Mouse (Mus musculus) limb, embryonic 13.5 days (tissue): Measurements from ENCODE around the gene Bcl2l11. TPM values are rescaled to one million over a fixed set of nuclear protein-coding genes. Genes with fewer than 3 reads are reported as not detected.
"Not testable (repeated sequence)": the region's sequence is repeated elsewhere in the genome, so short reads cannot be mapped to it uniquely, and the experiment has no call there.

Source experiments
- ATAC-seq: fragments of 200-750 bp; cut with Nextera tagmentation; 2 replicates; pipeline ENCODE4 v1.8.0; 2017; ENCODE audit warnings: low read depth, moderate number of reproducible peaks, moderate TSS enrichment; ENCODE audit not compliant: low FRiP score
- H3K27ac ChIP-seq: fragments of 300-500 bp; sonication (generic); 2 replicates; pipeline ENCODE4 v1.5.1; 2015; ENCODE audit warnings: inconsistent platforms, mild to moderate bottlenecking, moderate library complexity
- H3K27me3 ChIP-seq: fragments of 300-500 bp; sonication (generic); 2 replicates; pipeline ENCODE4 v1.6.1; 2015; ENCODE audit warnings: mild to moderate bottlenecking, inconsistent platforms
- H3K36me3 ChIP-seq: fragments of 300-500 bp; sonication (generic); 2 replicates; pipeline ENCODE4 v1.6.1; 2015; ENCODE audit warnings: inconsistent platforms, mild to moderate bottlenecking, moderate library complexity
- H3K4me1 ChIP-seq: fragments of 300-500 bp; sonication (generic); 2 replicates; pipeline ENCODE4 v1.6.1; 2015; ENCODE audit warnings: inconsistent platforms
- H3K4me2 ChIP-seq: fragments of 300-500 bp; sonication (generic); replicated peaks from 2 replicates; pipeline ENCODE4 v1.6.1; 2015; ENCODE audit warnings: inconsistent platforms, mild to moderate bottlenecking, moderate library complexity
- H3K4me3 ChIP-seq: fragments of 300-500 bp; sonication (generic); 2 replicates; pipeline ENCODE4 v1.5.1; 2015; ENCODE audit warnings: moderate library complexity, mild to moderate bottlenecking, inconsistent platforms
- H3K9ac ChIP-seq: fragments of 300-500 bp; sonication (generic); 2 replicates; pipeline ENCODE4 v1.6.1; 2015; ENCODE audit warnings: mild to moderate bottlenecking, inconsistent platforms
- H3K9me3 ChIP-seq: fragments of 300-500 bp; sonication (generic); 2 replicates; pipeline ENCODE4 v1.6.1; 2016; ENCODE audit warnings: inconsistent platforms
- WGBS: fragments of 180-500 bp; shearing (Covaris S2); methylation state at CpG from one replicate; pipeline ENCODE4 v1.1.7; 2015; 5-methylcytosine and 5-hydroxymethylcytosine counted together
- polyA plus RNA-seq: library from polyadenylated mRNA; unstranded; fragments of >200 nt; fragmentation: Nextera tagmentation; extraction: Ambion mirVana; gene quantifications from 2 replicates; pipeline ENCODE4 v1.2.1, GENCODE M21; 2015

The Bcl2l11 gene
- polyA plus RNA-seq, 1 experiment from 2014 or later: 27.8 TPM

GRCm38 (mm10) chr2:128091431-128092369 lies 34.1 kb upstream of the Bcl2l11 start:
- no peak overlapping the region for H3K9ac ChIP-seq
- H3K4me1 ChIP-seq: peaks cover 3% of the 10 kb centered on the region
- H3K27ac ChIP-seq: no peak overlapping the region
- no peaks in the 10 kb centered on the region for H3K9me3 ChIP-seq
- no peaks in the 10 kb centered on the region for H3K27me3 ChIP-seq
- H3K36me3 ChIP-seq: no peaks in the 10 kb centered on the region
- no peak for ATAC-seq
- H3K4me2 ChIP-seq: no peak overlapping the region
- 85% methylated on average over 11 of the region's 11 CpGs for WGBS
- H3K4me3 ChIP-seq: no peak overlapping the region

GRCm38 (mm10) chr2:128092451-128092850 lies 33.4 kb upstream of the Bcl2l11 start:
- H3K27ac ChIP-seq: no peak overlapping the region
- H3K27me3 ChIP-seq: no peaks in the 10 kb centered on the region
- no peak for ATAC-seq
- WGBS: 88% methylated on average over 2 of the region's 2 CpGs
- H3K36me3 ChIP-seq: no peaks in the 10 kb centered on the region
- H3K4me3 ChIP-seq: no peak overlapping the region
- H3K4me1 ChIP-seq: no peaks in the 10 kb centered on the region
- H3K9me3 ChIP-seq: no peaks in the 10 kb centered on the region
- no peak overlapping the region for H3K4me2 ChIP-seq
- H3K9ac ChIP-seq: no peak overlapping the region

GRCm38 (mm10) chr2:128094196-128094595 lies 31.6 kb upstream of the Bcl2l11 start:
- Histone ChIP-seq H3K4me1 (no peaks in the 10 kb centered on the region), H3K9me3 (no peaks in the 10 kb centered on the region), H3K36me3 (no peaks in the 10 kb centered on the region), H3K27me3 (no peaks in the 10 kb centered on the region), H3K4me3 (no peak overlapping the region), H3K9ac (no peak overlapping the region), H3K27ac (no peak overlapping the region), H3K4me2 (no peak overlapping the region)
- WGBS: 77% methylated on average over 5 of the region's 5 CpGs
- no peak for ATAC-seq

- Histone ChIP-seq H3K4me1 (no peaks in the 10 kb centered on the region), H3K9ac (no peak overlapping the region), H3K27ac (no peak overlapping the region), H3K9me3 (no peaks in the 10 kb centered on the region), H3K4me2 (no peak overlapping the region), H3K4me3 (no peak overlapping the region), H3K27me3 (no peaks in the 10 kb centered on the region), H3K36me3 (no peaks in the 10 kb centered on the region)
- ATAC-seq: no peak
- WGBS: 36% methylated on average over 2 of the region's 2 CpGs
These were observed 31.2 kb upstream of the Bcl2l11 start for GRCm38 (mm10) chr2:128094602-128095001.

- no peak overlapping the region for H3K4me3 ChIP-seq
- H3K36me3 ChIP-seq: no peaks in the 10 kb centered on the region
- H3K9ac ChIP-seq: no peak overlapping the region
- H3K27me3 ChIP-seq: no peaks in the 10 kb centered on the region
- H3K9me3 ChIP-seq: no peaks in the 10 kb centered on the region
- no peaks in the 10 kb centered on the region for H3K4me1 ChIP-seq
- no peak overlapping the region for H3K27ac ChIP-seq
- no peak overlapping the region for H3K4me2 ChIP-seq
- WGBS: 45% methylated on average over 1 of the region's 1 CpGs
- no peak for ATAC-seq
These were observed 30.6 kb upstream of the Bcl2l11 start for GRCm38 (mm10) chr2:128095270-128095669.

- no peak for ATAC-seq
- Histone ChIP-seq H3K27me3 (no peaks in the 10 kb centered on the region), H3K9ac (no peak overlapping the region), H3K36me3 (no peaks in the 10 kb centered on the region), H3K9me3 (no peaks in the 10 kb centered on the region), H3K4me3 (no peak overlapping the region), H3K27ac (no peak overlapping the region), H3K4me2 (no peak overlapping the region), H3K4me1 (no peaks in the 10 kb centered on the region)
- WGBS: 82% methylated on average over 1 of the region's 1 CpGs
These were observed 29.8 kb upstream of the Bcl2l11 start for GRCm38 (mm10) chr2:128096070-128096469.

GRCm38 (mm10) chr2:128098118-128098517 lies 27.7 kb upstream of the Bcl2l11 start:
- not testable (repeated sequence) for H3K4me3 ChIP-seq, H3K36me3 ChIP-seq, H3K27ac ChIP-seq, H3K4me1 ChIP-seq, H3K9ac ChIP-seq, H3K9me3 ChIP-seq, H3K27me3 ChIP-seq, ATAC-seq, H3K4me2 ChIP-seq
- WGBS: 87% methylated on average over 4 of the region's 5 CpGs

- ATAC-seq: no peak
- Histone ChIP-seq H3K9me3 (no peaks in the 10 kb centered on the region), H3K9ac (no peak overlapping the region), H3K27ac (no peak overlapping the region), H3K36me3 (no peaks in the 10 kb centered on the region), H3K4me3 (no peak overlapping the region), H3K4me2 (no peak overlapping the region), H3K4me1 (no peaks in the 10 kb centered on the region), H3K27me3 (no peaks in the 10 kb centered on the region)
- WGBS: 89% methylated on average over 9 of the region's 9 CpGs
These were observed 23.8 kb upstream of the Bcl2l11 start for GRCm38 (mm10) chr2:128102086-128102485.

- H3K27me3 ChIP-seq: no peaks in the 10 kb centered on the region
- no peaks in the 10 kb centered on the region for H3K4me1 ChIP-seq
- no peak overlapping the region for H3K4me3 ChIP-seq
- H3K36me3 ChIP-seq: no peaks in the 10 kb centered on the region
- H3K9ac ChIP-seq: no peak overlapping the region
- no peak overlapping the region for H3K4me2 ChIP-seq
- no peak overlapping the region for H3K27ac ChIP-seq
- WGBS: 83% methylated on average over 5 of the region's 5 CpGs
- no peak for ATAC-seq
- H3K9me3 ChIP-seq: no peaks in the 10 kb centered on the region; the same call in 1 of the 2 replicates
These were observed 21.0 kb upstream of the Bcl2l11 start for GRCm38 (mm10) chr2:128104815-128105214.

- no peak for ATAC-seq
- H3K27me3 ChIP-seq: no peaks in the 10 kb centered on the region
- no peak overlapping the region for H3K9ac ChIP-seq
- no peak overlapping the region for H3K4me2 ChIP-seq
- H3K4me1 ChIP-seq: no peaks in the 10 kb centered on the region
- no peaks in the 10 kb centered on the region for H3K36me3 ChIP-seq
- no peak overlapping the region for H3K27ac ChIP-seq
- H3K4me3 ChIP-seq: no peak overlapping the region
- H3K9me3 ChIP-seq: no peaks in the 10 kb centered on the region; the same call in 1 of the 2 replicates
- 82% methylated on average over 11 of the region's 11 CpGs for WGBS
These were observed 20.2 kb upstream of the Bcl2l11 start for GRCm38 (mm10) chr2:128105651-128106050.

- Histone ChIP-seq H3K36me3 (no peaks in the 10 kb centered on the region), H3K4me3 (no peak overlapping the region), H3K4me1 (no peaks in the 10 kb centered on the region), H3K27me3 (no peaks in the 10 kb centered on the region), H3K4me2 (no peak overlapping the region), H3K27ac (no peak overlapping the region), H3K9ac (no peak overlapping the region), H3K9me3 (no peaks in the 10 kb centered on the region; the same call in 1 of the 2 replicates)
- 72% methylated on average over 9 of the region's 9 CpGs for WGBS
- no peak for ATAC-seq
These were observed 14.3 kb upstream of the Bcl2l11 start for GRCm38 (mm10) chr2:128111537-128111936.

GRCm38 (mm10) chr2:128114621-128115020 lies 11.2 kb upstream of the Bcl2l11 start:
- Histone ChIP-seq H3K4me2 (no peak overlapping the region), H3K27me3 (no peaks in the 10 kb centered on the region), H3K27ac (no peak overlapping the region), H3K4me1 (no peaks in the 10 kb centered on the region), H3K4me3 (no peak overlapping the region), H3K9ac (no peak overlapping the region), H3K9me3 (no peaks in the 10 kb centered on the region; the same call in 1 of the 2 replicates), H3K36me3 (no peaks in the 10 kb centered on the region)
- 70% methylated on average over 3 of the region's 3 CpGs for WGBS
- ATAC-seq: no peak

GRCm38 (mm10) chr2:128115579-128115978 lies 10.3 kb upstream of the Bcl2l11 start:
- 57% methylated on average over 4 of the region's 4 CpGs for whole genome bisulfite sequencing
- H3K9me3 ChIP-seq: no peaks in the 10 kb centered on the region
- H3K27me3 ChIP-seq: no peaks in the 10 kb centered on the region
- ATAC-seq: no peak
- no peaks in the 10 kb centered on the region for H3K36me3 ChIP-seq
- no peak overlapping the region for H3K27ac ChIP-seq
- no peak overlapping the region for H3K4me2 ChIP-seq
- peaks cover 6% of the 10 kb centered on the region; the same call in 1 of the 2 replicates for H3K4me1 ChIP-seq
- H3K4me3 ChIP-seq: no peak overlapping the region
- H3K9ac ChIP-seq: no peak overlapping the region
